Mouse (Mus musculus) bone marrow, adult 2 months (tissue): ENCODE data around the gene Rrm1.

Source experiments
- CTCF ChIP-seq: fragments of 200-500 bp; IDR thresholded peaks from 2 replicates; pipeline ENCODE4 v1.5.1; 2011; ENCODE audit warnings: low read length, control low read depth; ENCODE audit not compliant: control insufficient read depth, insufficient read depth
- POLR2A ChIP-seq: fragments of 200-500 bp; IDR thresholded peaks from 2 replicates; pipeline ENCODE4 v1.6.1; 2011; ENCODE audit warnings: low read depth, mild to moderate bottlenecking, control low read depth, low read length, borderline replicate concordance; ENCODE audit not compliant: control insufficient read depth

- TF ChIP-seq CTCF (no peak), POLR2A (no peak)
Measured at GRCm38 (mm10) chr7:102395894-102396293, 45.6 kb upstream of the Rrm1 start.
